Mouse (Mus musculus): ENCODE measurements around the gene Gja1.

Gene Gja1

GRCm38 (mm10) chr10:56415894-56416570, 38.9 kb downstream of the Gja1 start:
- DNase-seq (ENCODE audit: low spot score) = no peak

- DNase-seq (ENCODE audit: low spot score) = no peak
Observed at GRCm38 (mm10) chr10:56422518-56422917, 45.4 kb downstream of the Gja1 start.

GRCm38 (mm10) chr10:56425016-56425798, 48.1 kb downstream of the Gja1 start:
- no peak for DNase-seq (ENCODE audit: low spot score)

- DNase-seq (ENCODE audit: low spot score) = no peak
Observed at GRCm38 (mm10) chr10:56426369-56426768, 49.2 kb downstream of the Gja1 start.

GRCm38 (mm10) chr10:56427382-56427781, 50.3 kb downstream of the Gja1 start:
- DNase-seq (ENCODE audit: low spot score) = no peak

- no peak for DNase-seq (ENCODE audit: low spot score)
Observed at GRCm38 (mm10) chr10:56427827-56428226, 50.7 kb downstream of the Gja1 start.

- no peak for DNase-seq (ENCODE audit: low spot score)
Observed at GRCm38 (mm10) chr10:56429011-56429410, 51.9 kb downstream of the Gja1 start.

GRCm38 (mm10) chr10:56431600-56432389, 54.7 kb downstream of the Gja1 start:
- DNase-seq (ENCODE audit: low spot score) = peak; percentile 80

GRCm38 (mm10) chr10:56432390-56432709, 55.2 kb downstream of the Gja1 start:
- DNase-seq (ENCODE audit: low spot score) = no peak

GRCm38 (mm10) chr10:56437290-56437689, 60.2 kb downstream of the Gja1 start:
- DNase-seq (ENCODE audit: low spot score) = no peak

- no peak for DNase-seq (ENCODE audit: low spot score)
Observed at GRCm38 (mm10) chr10:56439638-56440037, 62.5 kb downstream of the Gja1 start.

GRCm38 (mm10) chr10:56444457-56444856, 67.3 kb downstream of the Gja1 start:
- no peak for DNase-seq (ENCODE audit: low spot score)

GRCm38 (mm10) chr10:56449030-56449429, 71.9 kb downstream of the Gja1 start:
- DNase-seq (ENCODE audit: low spot score) = no peak
